Mouse (Mus musculus): ENCODE data around the gene Gm49711. TPM values are rescaled to one million over a fixed set of nuclear protein-coding genes. Genes with fewer than 3 reads are reported as not detected.

Gm49711 gene
- polyA plus RNA-seq, 2 experiments from 2014 or later = not detected

GRCm38 (mm10) chr16:92127226-92127625 lies 69.1 kb downstream of the Gm49711 start:
- no peak for ATAC-seq

- no peak for ATAC-seq
These were observed 69.5 kb downstream of the Gm49711 start for GRCm38 (mm10) chr16:92127666-92128065.

- ATAC-seq = no peak
These were observed 71.7 kb downstream of the Gm49711 start for GRCm38 (mm10) chr16:92129843-92130242.

- ATAC-seq = no peak
These were observed 74.4 kb downstream of the Gm49711 start for GRCm38 (mm10) chr16:92132511-92132910.

- no peak for ATAC-seq
These were observed 76.1 kb downstream of the Gm49711 start for GRCm38 (mm10) chr16:92134148-92134764.

- no peak for ATAC-seq
These were observed 78.2 kb downstream of the Gm49711 start for GRCm38 (mm10) chr16:92136275-92136674.

- no peak for ATAC-seq
These were observed 81.5 kb downstream of the Gm49711 start for GRCm38 (mm10) chr16:92139386-92140261.

- no peak for ATAC-seq
These were observed 82.2 kb downstream of the Gm49711 start for GRCm38 (mm10) chr16:92140328-92140727.

GRCm38 (mm10) chr16:92141021-92141420 lies 82.9 kb downstream of the Gm49711 start:
- ATAC-seq = no peak

GRCm38 (mm10) chr16:92142426-92143012 lies 84.4 kb downstream of the Gm49711 start:
- ATAC-seq = no peak

- no peak for ATAC-seq
These were observed 89.7 kb downstream of the Gm49711 start for GRCm38 (mm10) chr16:92147631-92148366.

- no peak for ATAC-seq
These were observed 90.2 kb downstream of the Gm49711 start for GRCm38 (mm10) chr16:92148367-92148728.

- no peak for ATAC-seq
These were observed 92.9 kb downstream of the Gm49711 start for GRCm38 (mm10) chr16:92150975-92151374.

- no peak for ATAC-seq
These were observed 99.9 kb downstream of the Gm49711 start for GRCm38 (mm10) chr16:92158021-92158455.

- no peak for ATAC-seq
These were observed 100.5 kb downstream of the Gm49711 start for GRCm38 (mm10) chr16:92158461-92159091.

- ATAC-seq = no peak
These were observed 101.0 kb downstream of the Gm49711 start for GRCm38 (mm10) chr16:92159114-92159513.

- no peak for ATAC-seq
These were observed 104.2 kb downstream of the Gm49711 start for GRCm38 (mm10) chr16:92162289-92162688.

GRCm38 (mm10) chr16:92163545-92163944 lies 105.4 kb downstream of the Gm49711 start:
- no peak for ATAC-seq

GRCm38 (mm10) chr16:92176052-92176451 lies 117.9 kb downstream of the Gm49711 start:
- ATAC-seq = no peak

- ATAC-seq = no peak
These were observed 119.6 kb downstream of the Gm49711 start for GRCm38 (mm10) chr16:92177718-92178117.

GRCm38 (mm10) chr16:92179306-92179705 lies 121.2 kb downstream of the Gm49711 start:
- no peak for ATAC-seq

GRCm38 (mm10) chr16:92183477-92183876 lies 125.4 kb downstream of the Gm49711 start:
- ATAC-seq = no peak

Data from activated CD4-positive, CD25-positive, alpha-beta regulatory T cell, adult 4 months (primary cell).